Mouse (Mus musculus) liver, embryonic 15.5 days (tissue): ENCODE measurements around the gene Tuba1c. TPM values are rescaled to one million over a fixed set of nuclear protein-coding genes. Genes with fewer than 3 reads are reported as not detected.

Source experiments
- ATAC-seq: fragments of 200-750 bp; cut with Nextera tagmentation; 2 replicates; pipeline ENCODE4 v1.8.0; 2017; ENCODE audit warnings: moderate number of reproducible peaks, mild to moderate bottlenecking, moderate library complexity; ENCODE audit not compliant: insufficient read depth
- H3K27ac ChIP-seq: fragments of 300-500 bp; sonication (generic); replicated peaks from 2 replicates; pipeline ENCODE4 v1.5.1; 2015; ENCODE audit warnings: mild to moderate bottlenecking, inconsistent platforms
- H3K27me3 ChIP-seq: fragments of 300-500 bp; sonication (generic); 2 replicates; pipeline ENCODE4 v1.6.1; 2015; ENCODE audit warnings: mild to moderate bottlenecking, inconsistent platforms
- H3K36me3 ChIP-seq: fragments of 300-500 bp; sonication (generic); replicated peaks from 2 replicates; pipeline ENCODE4 v1.6.1; 2015; ENCODE audit warnings: moderate library complexity, mild to moderate bottlenecking, inconsistent platforms
- H3K4me1 ChIP-seq: fragments of 300-500 bp; sonication (generic); replicated peaks from 2 replicates; pipeline ENCODE4 v1.6.1; 2015; ENCODE audit warnings: inconsistent platforms
- H3K4me2 ChIP-seq: fragments of 300-500 bp; sonication (generic); 2 replicates; pipeline ENCODE4 v1.6.1; 2015; ENCODE audit warnings: moderate library complexity, mild to moderate bottlenecking, inconsistent platforms
- H3K4me3 ChIP-seq: fragments of 300-500 bp; sonication (generic); replicated peaks from 2 replicates; pipeline ENCODE4 v1.5.1; 2015; ENCODE audit warnings: mild to moderate bottlenecking, inconsistent platforms
- H3K9ac ChIP-seq: fragments of 300-500 bp; sonication (generic); 2 replicates; pipeline ENCODE4 v1.6.1; 2015; ENCODE audit warnings: moderate library complexity, mild to moderate bottlenecking, inconsistent platforms
- H3K9me3 ChIP-seq: fragments of 300-500 bp; sonication (generic); replicated peaks from 2 replicates; pipeline ENCODE4 v1.6.1; 2016; ENCODE audit warnings: inconsistent platforms
- WGBS: fragments of 180-500 bp; shearing (Covaris S2); methylation state at CpG from one replicate; pipeline ENCODE4 v1.1.7; 2015; ENCODE audit warnings: mixed read lengths; ENCODE audit not compliant: insufficient replicate concordance; 5-methylcytosine and 5-hydroxymethylcytosine counted together
- polyA plus RNA-seq: library from polyadenylated mRNA; unstranded; fragments of >200 nt; fragmentation: Nextera tagmentation; extraction: Ambion mirVana; gene quantifications from 2 replicates; pipeline ENCODE4 v1.2.1, GENCODE M21; 2015

The Tuba1c gene
- polyA plus RNA-seq, 1 experiment from 2014 or later: 271 TPM

DNA sequence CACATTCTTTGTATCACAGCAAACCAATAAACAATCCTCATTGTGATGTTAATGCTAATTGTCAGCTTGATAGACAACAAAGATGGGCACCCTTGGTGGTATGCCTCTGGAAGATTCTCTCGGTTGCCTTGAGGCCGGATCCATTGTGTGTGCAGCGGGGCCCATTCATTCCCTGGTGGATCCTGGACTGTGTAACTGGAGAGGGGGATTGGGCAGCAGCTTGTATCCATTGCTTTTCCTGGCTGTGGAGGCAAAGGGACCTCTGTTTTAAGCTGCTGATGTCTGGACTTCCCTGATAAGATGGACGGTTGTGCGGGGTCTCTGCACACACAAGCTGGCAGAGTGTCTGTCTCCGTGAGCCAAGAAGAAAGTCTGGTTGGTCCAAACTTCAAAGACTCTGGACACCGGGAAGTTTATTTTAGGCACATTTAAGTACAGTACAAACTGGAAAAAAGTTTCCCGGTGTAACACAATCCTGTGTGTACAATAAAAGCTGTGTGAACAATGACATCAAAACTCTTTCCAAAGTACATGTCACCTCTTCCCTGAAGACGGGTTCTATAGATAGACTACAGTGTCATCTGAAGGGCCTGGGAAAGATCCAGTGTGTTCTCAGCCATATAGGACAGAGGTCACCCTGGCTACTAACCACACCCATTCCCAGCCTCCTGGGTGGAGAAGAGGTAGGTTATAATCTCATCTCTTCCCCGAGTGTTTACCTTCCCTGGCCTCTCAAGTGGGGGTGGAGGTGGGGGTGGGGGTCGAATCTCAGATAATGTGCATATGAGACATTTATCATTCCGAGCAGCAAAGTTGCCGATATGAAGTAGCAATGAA, 31.5 kb upstream of the Tuba1c start:
- peak; percentile 40; the same call in 1 of the 2 replicates for ATAC-seq
- H3K4me2 ChIP-seq: peak overlapping the region; percentile 18; the same call in 1 of the 2 replicates

DNA sequence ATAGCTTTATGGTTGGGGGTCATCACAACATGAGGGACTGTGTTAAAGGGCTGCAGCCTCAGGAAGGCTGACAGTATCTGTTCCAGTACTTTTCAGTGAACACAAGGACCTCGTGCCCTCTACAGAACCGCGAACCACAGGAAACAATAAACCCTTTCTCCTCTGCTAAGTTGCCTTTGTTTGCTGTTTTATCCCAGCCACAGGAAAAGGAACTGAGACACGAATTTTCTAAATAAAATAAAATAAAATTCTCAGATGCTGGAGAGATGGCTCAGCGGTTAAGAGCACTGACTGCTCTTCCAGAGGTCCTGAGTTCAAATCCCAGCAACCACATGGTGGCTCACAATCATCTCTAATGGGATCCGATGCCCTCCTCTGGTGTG, 30.9 kb upstream of the Tuba1c start:
- peak overlapping the region; percentile 18; the same call in 1 of the 2 replicates for H3K4me2 ChIP-seq
- H3K36me3 ChIP-seq: no peaks in the 10 kb centered on the region
- H3K9me3 ChIP-seq: no peaks in the 10 kb centered on the region
- 21% methylated on average over 6 of the region's 6 CpGs for WGBS
- H3K27ac ChIP-seq: no peak overlapping the region
- H3K4me3 ChIP-seq: no peak overlapping the region
- peaks cover 42% of the 10 kb centered on the region for H3K4me1 ChIP-seq
- no peaks in the 10 kb centered on the region; the same call in 1 of the 2 replicates for H3K27me3 ChIP-seq
- ATAC-seq: no peak
- no peak overlapping the region for H3K9ac ChIP-seq

More for the DNA sequence above, 31.5 kb upstream of the Tuba1c start:
- Histone ChIP-seq H3K27me3 (no peaks in the 10 kb centered on the region; the same call in 1 of the 2 replicates), H3K4me1 (peaks cover 47% of the 10 kb centered on the region), H3K36me3 (no peaks in the 10 kb centered on the region), H3K9ac (no peak overlapping the region), H3K9me3 (no peaks in the 10 kb centered on the region), H3K27ac (no peak overlapping the region), H3K4me3 (no peak overlapping the region)
- 29% methylated on average over 13 of the region's 13 CpGs for WGBS

DNA sequence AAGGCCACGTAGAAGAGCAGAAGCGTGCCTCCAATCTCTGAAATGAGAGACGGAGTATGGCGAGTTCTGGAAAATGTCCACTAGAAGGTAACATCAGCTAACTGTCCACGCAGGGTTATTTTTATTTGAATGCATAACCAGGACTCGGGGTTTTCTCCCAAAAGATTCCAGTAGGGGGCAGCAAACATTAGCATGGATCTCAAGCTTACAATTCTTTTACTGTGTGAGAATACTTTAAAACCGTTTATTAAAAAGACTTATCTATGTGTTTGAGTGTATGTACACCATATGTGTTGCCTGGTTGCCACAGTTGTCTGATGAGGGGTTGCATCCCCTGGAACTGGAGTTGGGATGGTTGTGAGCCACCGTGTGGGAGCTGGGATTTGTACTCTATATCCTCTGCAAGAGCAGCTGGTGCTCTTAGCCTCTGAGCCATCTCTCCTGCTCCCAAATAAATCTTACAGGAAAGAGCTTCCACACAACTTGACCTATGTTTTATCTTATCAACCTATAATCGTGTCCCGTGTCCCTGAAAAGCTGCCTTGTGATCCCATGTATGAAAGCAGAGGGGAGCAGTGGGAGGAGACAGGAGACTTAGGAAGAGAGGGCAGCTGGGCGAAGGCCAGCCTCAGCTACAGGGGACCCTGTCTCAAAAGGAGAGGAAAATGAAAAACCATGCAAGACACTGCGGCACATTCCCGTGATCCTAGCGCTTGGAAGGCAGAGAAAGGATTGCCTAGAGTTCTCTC, 29.0 kb upstream of the Tuba1c start:
- no peaks in the 10 kb centered on the region for H3K36me3 ChIP-seq
- H3K9me3 ChIP-seq: no peaks in the 10 kb centered on the region
- H3K27me3 ChIP-seq: peaks cover 5% of the 10 kb centered on the region
- H3K4me2 ChIP-seq: peak overlapping the region; percentile 56; the same call in 1 of the 2 replicates
- H3K4me3 ChIP-seq: no peak overlapping the region
- no peak for ATAC-seq
- no peak overlapping the region for H3K27ac ChIP-seq
- 35% methylated on average over 14 of the region's 14 CpGs for WGBS
- H3K4me1 ChIP-seq: peaks cover 37% of the 10 kb centered on the region
- H3K9ac ChIP-seq: no peak overlapping the region

DNA sequence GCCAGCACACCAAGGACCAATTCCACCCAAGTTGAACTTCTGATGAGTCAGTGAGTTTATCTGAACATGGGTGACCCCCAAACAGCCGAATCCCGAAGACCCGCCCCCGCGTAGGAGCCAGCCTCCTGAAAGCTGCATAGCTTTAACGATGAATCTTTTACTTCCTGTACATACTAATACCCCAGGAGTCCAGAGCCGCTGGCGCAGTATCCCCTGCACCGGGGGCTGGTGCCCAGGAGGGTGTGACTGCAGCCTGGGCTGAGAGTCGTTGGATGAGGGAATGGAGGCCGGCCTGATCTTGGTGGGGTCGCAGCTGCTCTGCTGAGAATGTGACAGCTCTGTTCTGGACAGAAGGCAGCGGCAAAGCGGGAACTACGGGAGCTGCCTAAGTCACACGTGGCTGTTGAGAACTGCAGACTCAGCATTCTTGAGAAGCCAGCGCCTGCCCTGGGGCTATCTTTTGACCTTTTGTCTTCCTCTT, 28.2 kb upstream of the Tuba1c start:
- Histone ChIP-seq H3K9ac (no peak overlapping the region), H3K4me2 (peak overlapping the region; percentile 56), H3K27ac (no peak overlapping the region; the same call in 1 of the 2 replicates), H3K36me3 (no peaks in the 10 kb centered on the region), H3K9me3 (no peaks in the 10 kb centered on the region), H3K27me3 (peaks cover 5% of the 10 kb centered on the region), H3K4me1 (peaks cover 37% of the 10 kb centered on the region), H3K4me3 (peak overlapping the region; percentile 32)
- 14% methylated on average over 17 of the region's 17 CpGs for WGBS
- ATAC-seq: no peak; the same call in 1 of the 2 replicates

DNA sequence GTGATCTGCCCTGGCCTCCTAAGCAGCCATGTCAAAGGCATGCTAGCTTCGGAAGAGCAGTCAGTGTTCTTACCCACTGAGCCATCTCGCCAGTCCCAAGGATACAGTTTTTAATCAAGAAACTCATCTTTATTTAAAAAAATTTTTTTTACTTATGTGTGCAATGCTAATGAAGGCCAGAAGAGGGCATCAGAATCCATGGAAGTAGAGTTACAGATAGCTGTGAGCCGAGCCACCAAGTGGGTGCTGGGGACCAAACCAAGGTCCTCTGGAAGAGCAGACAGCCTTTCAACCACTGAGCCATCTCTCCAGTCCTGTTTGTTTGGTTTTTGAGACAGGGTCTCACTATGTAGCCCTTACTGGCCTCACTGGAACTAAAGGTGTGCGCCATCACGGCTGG, 26.1 kb upstream of the Tuba1c start:
- Histone ChIP-seq H3K9ac (no peak overlapping the region), H3K27ac (no peak overlapping the region), H3K4me3 (no peak overlapping the region), H3K4me1 (peaks cover 25% of the 10 kb centered on the region), H3K27me3 (peaks cover 5% of the 10 kb centered on the region), H3K4me2 (no peak overlapping the region), H3K36me3 (no peaks in the 10 kb centered on the region), H3K9me3 (no peaks in the 10 kb centered on the region)
- ATAC-seq: no peak
- 80% methylated on average over 5 of the region's 5 CpGs for WGBS

DNA sequence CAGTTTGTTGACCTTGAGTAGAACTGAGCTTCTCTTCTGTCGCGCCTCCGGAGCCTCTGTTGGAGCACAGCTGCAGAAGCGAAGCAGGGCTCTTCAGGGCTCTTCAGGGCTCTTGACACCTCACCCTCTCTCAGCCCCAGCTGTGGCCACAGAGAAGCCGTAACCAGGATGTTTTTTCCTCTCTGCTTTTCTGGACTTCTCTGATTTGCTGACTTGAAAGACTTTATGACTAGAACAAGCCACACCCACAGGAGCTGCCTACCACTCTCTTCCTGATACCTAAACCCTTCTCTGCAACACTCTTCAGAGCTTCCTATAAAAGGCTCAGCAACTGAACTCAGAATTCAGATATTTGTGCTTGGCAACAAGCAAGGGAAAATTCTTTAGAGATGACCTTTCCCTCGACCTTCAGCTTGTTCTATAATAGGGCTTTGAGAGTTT, 20.9 kb upstream of the Tuba1c start:
- Histone ChIP-seq H3K9me3 (no peaks in the 10 kb centered on the region), H3K4me2 (no peak overlapping the region), H3K36me3 (no peaks in the 10 kb centered on the region), H3K9ac (no peak overlapping the region), H3K4me3 (no peak overlapping the region), H3K27ac (0 out of 2 replicates have a peak overlapping the region, but pooled peaks have one; percentile 4), H3K4me1 (no peaks in the 10 kb centered on the region), H3K27me3 (peaks cover 5% of the 10 kb centered on the region; the same call in 1 of the 2 replicates)
- no peak for ATAC-seq
- 35% methylated on average over 6 of the region's 6 CpGs for WGBS

DNA sequence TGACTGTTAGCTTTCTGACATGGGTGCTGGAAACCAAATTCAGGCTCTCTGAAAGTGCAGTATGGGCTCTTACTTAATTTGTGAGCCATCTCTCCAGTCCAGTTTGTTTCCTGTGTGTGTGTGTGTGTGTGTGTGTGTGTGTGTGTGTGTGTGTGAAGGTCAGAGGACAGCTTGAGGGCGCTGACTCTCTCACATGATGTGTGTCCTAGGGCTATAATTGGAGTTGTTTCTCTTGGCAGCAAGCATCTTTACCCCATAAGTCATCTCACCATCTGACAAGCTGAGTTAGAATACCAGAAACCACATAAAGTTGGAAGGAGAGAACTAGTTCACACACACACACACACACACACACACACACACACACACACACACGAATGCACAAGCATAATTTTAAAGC, 18.8 kb upstream of the Tuba1c start:
- no peak for ATAC-seq
- no peaks in the 10 kb centered on the region for H3K36me3 ChIP-seq
- H3K4me1 ChIP-seq: peaks cover 4% of the 10 kb centered on the region; the same call in 1 of the 2 replicates
- no peak overlapping the region for H3K9ac ChIP-seq
- H3K27me3 ChIP-seq: no peaks in the 10 kb centered on the region
- H3K27ac ChIP-seq: no peak overlapping the region
- H3K4me3 ChIP-seq: no peak overlapping the region
- H3K9me3 ChIP-seq: no peaks in the 10 kb centered on the region
- no peak overlapping the region for H3K4me2 ChIP-seq
- 70% methylated on average over 2 of the region's 2 CpGs for WGBS

DNA sequence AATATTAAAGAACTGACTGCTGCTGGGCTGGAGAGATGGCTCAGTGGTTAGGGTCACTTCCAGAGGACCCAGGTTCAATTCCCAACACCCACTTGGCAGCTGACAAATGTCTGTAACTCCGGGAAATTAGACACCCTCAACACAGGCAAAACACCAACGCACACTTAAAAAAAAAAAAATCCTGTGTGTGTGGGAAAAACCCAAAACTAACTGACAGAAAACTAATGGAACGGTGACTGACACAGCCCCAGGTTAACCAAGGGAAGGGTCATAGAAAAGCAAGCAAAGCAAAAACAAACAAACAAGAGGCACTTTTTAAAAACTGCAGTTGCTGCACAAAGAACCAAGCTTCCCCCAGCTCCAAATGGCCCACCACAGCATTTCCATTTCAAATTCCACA, 17.7 kb upstream of the Tuba1c start:
- Histone ChIP-seq H3K36me3 (no peaks in the 10 kb centered on the region), H3K9ac (no peak overlapping the region), H3K4me2 (no peak overlapping the region), H3K27me3 (no peaks in the 10 kb centered on the region), H3K4me3 (no peak overlapping the region), H3K9me3 (no peaks in the 10 kb centered on the region), H3K27ac (no peak overlapping the region), H3K4me1 (peaks cover 4% of the 10 kb centered on the region; the same call in 1 of the 2 replicates)
- ATAC-seq: no peak
- 60% methylated on average over 3 of the region's 3 CpGs for WGBS

DNA sequence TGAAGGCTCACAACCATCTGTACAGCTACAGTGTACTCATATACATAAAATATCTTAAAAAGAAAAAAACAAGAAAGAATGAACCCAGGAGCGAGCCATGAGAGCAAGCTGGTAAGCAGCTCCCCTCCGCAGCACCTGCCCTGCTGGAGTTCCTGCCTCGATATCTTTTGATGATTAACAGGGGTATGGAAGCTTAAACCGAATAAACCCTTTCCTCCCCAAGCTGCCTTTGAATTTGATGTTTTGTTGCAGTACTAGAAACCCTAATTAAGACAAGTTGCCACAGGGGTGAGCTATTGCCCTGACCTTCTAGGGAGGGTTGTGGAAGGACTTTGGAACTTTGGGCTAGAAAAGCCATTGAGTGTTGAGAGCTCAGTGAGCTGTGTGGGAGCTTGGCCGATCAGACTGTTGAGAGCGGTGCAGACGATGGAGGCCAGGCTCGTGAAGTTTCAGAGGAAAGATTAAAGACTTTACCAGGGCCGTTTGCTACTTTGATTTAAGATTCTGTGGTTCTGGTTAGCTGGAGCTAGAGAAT, 15.1 kb upstream of the Tuba1c start:
- Histone ChIP-seq H3K27me3 (0 out of 2 replicates have a peak, but pooled peaks cover 7% of the 10 kb centered on the region), H3K27ac (no peak overlapping the region), H3K4me3 (no peak overlapping the region), H3K36me3 (no peaks in the 10 kb centered on the region), H3K4me2 (0 out of 2 replicates have a peak overlapping the region, but pooled peaks have one; percentile 5), H3K9ac (no peak overlapping the region), H3K9me3 (no peaks in the 10 kb centered on the region), H3K4me1 (peaks cover 4% of the 10 kb centered on the region; the same call in 1 of the 2 replicates)
- WGBS: 47% methylated on average over 9 of the region's 9 CpGs
- no peak for ATAC-seq

DNA sequence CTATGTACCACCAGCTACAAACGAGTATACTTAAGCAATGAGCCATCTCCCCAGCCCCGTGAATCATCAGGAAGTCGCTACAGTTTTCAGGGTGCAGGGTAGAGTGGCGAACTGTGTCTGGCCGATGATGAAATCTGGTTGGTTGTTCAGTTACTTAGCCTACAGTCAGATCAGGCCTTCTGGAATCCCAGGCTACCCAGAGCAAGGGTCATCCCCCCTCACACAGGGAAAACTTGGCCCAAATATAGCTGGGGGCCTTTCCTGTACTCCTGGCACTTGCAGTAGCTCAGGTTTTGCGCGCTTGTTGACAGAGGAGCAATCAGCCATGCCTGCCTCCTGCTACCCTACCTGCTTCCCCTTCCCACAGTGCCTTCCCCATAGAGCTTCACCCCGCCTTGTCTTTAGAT, 12.3 kb upstream of the Tuba1c start:
- H3K9ac ChIP-seq: no peak overlapping the region
- H3K4me3 ChIP-seq: no peak overlapping the region
- 50% methylated on average over 8 of the region's 8 CpGs for WGBS
- H3K4me2 ChIP-seq: no peak overlapping the region; the same call in 1 of the 2 replicates
- peak overlapping the region; percentile 51 for H3K27ac ChIP-seq
- H3K4me1 ChIP-seq: peaks cover 4% of the 10 kb centered on the region; the same call in 1 of the 2 replicates
- 0 out of 2 replicates have a peak, but pooled peaks cover 7% of the 10 kb centered on the region for H3K27me3 ChIP-seq
- H3K9me3 ChIP-seq: peaks cover 6% of the 10 kb centered on the region; the same call in 1 of the 2 replicates
- ATAC-seq: peak; percentile 61; the same call in 1 of the 2 replicates
- H3K36me3 ChIP-seq: no peaks in the 10 kb centered on the region
